Mouse (Mus musculus): ENCODE results near the gene Dgkh.

Dgkh gene

DNA sequence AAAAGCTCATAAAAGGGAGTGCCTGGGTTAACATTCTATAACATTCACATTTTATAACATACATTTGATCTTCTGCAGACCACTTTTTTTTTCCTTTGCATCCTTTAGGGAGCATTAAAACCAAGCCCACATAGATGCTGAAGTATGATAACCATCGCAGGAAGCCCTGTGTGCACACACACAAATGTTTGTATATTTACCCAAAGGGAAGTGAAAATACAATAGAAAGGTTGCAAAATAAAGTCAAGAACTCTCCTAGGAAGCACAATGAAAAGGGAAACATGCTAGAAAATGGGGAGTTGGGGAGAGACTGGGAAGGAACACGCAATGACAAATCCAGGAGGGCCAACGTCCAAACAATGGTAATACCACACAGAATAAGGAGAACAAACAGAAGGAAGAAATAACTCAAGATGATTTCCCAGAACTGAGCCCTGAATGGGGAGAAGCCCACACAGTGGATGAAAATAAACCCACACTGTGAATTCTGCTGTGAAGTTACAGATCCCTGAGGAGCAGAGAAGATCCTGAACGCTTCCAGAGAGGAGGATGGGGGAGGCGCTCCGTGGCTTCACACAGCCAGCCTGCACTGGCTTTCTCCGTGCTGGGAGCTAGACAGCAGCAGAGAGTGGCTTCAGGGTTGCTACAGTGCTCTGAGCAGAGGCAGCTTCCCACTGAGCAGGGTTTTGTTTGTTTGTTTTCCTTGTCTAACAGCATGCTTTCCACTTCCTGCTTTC, 54.6 kb downstream of the Dgkh start:
- in situ Hi-C loops (cut with MboI, MseI): loop anchor here in 1 of 2 experiments (10.0 kb wide), 1 partner anchor 647 kb away; no protein-coding TSS in a partner anchor

DNA sequence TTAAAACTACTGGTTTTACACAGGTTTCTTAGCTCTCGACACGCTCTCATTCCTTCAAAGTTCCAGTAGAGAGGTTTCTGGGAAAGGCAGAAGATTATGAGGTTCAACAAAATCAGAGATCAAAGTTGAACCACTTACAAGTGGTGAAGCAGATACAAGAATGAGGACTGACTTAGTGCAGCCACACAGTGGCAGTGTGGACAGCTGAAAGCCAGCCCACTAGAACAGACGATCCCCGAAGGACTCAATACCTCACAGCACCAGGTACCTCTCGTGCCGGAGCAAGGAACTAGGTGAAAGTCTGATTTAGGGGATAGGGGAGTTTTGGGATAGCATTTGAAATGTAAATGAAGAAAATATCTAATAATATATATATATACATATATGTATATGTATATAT, 56.1 kb downstream of the Dgkh start:
- in situ Hi-C loops (cut with MboI, MseI): loop anchor here in 1 of 2 experiments (10.0 kb wide), 1 partner anchor 648 kb away; no protein-coding TSS in a partner anchor

DNA sequence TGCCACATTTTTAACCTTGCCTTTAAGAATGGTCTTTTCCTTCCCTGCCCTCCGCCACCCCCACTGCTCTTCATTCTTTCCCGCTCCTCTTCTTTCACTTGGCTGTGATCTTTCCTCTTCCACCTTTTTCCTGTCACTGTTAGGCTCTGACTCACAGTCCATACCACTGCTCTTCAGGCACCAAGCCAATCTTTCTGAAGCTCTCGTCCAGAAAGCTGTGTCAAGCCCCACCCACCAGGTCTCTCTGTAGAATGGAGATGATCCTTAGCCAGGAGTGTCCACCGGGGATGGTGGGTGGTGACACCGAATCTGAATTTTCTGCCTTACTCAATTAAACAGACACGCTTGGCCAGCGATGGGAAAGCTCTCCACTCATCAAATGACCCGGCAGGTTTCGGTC, 58.0 kb downstream of the Dgkh start:
- in situ Hi-C loops (cut with MboI, MseI): loop anchor here in 1 of 2 experiments (5.0 to 10.0 kb wide), 2 partner anchors 433 to 650 kb away; no protein-coding TSS in a partner anchor

DNA sequence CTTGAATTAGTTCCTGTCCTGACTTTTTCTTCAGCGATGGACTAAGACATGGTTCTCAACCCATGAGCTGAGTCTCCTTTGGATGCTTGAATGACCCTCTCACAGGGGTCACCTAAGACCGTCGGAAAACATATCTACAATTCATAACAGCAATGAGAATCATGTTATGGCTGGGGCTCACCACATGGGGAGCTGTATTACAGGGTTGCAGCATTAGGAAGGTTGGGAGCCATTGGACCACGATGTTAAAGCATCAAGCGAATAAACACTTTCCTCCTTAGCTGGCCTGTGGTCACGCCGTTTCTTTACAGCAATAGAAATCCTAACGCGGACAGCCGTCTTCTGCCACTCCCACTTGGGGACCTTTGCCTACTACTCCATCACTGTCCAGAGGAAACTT, 62.6 kb downstream of the Dgkh start:
- in situ Hi-C loops (cut with MboI, MseI): loop anchor here (5.0 to 10.0 kb wide), 2 partner anchors 437 to 655 kb away; no protein-coding TSS in a partner anchor

DNA sequence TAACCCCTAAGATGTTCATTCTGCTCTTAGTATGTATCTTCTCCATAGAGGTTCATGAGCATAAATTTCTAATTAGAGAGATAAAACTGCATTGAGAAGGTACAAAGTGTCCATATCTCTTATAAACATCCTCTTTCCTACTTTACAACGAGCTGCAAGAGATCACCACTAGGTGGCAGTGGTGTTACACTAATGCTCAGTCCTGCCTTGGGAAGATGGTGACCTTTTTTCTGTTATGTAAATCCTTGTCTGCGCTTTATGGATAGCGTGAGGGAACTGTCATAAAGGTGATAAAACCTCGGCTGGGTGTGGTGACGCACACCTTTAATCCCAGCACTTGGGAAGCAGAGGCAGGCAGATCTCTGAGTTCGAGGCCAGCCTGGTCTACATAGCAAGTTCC, 64.3 kb downstream of the Dgkh start:
- in situ Hi-C loops (cut with MboI, MseI): loop anchor here in 1 of 2 experiments (10.0 kb wide), 1 partner anchor 657 kb away; no protein-coding TSS in a partner anchor

DNA sequence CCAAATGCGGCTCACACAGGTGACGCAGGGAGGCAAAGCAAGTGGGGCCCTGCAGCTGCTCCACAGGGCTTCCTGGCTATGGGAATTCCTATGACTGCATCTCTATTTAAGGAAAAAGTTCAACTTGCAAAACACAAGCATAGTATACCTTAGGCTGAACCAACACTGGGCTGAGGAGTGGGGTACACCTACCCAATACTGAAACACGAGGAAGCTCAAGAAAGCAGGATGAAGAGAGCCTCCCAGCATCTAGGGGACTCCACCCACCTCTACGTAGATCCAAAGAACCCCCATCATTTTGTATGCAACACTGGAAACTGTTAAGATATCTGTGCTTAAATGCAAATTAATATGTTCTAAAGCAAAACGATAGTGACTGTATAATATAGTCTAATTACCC, 64.8 kb downstream of the Dgkh start:
- in situ Hi-C loops (cut with MboI, MseI): loop anchor here in 1 of 2 experiments (10.0 kb wide), 1 partner anchor 657 kb away; no protein-coding TSS in a partner anchor

DNA sequence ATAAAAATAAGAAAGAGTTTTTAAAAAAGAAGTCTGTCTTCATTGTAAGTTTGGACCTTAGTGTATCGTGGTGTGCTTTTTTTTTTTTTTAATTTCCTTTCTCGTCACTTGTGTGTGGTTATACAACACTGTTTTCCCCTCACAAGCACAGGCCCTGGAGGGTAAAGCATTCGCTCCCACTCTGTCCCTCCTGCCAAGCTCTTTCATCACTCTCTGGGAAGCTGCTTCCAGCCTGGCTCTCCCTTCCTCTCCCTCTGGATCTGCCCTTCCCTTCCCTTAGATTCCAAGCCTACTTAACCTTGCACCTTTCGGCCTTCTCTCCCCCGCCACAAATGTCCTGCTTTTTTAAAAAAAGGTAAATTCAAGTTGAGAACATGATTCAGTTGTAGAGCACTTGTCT, 69.9 kb downstream of the Dgkh start:
- in situ Hi-C loops (cut with MboI, MseI): loop anchor here in 1 of 2 experiments (5.0 to 10.0 kb wide), 2 partner anchors 445 to 662 kb away; no protein-coding TSS in a partner anchor

DNA sequence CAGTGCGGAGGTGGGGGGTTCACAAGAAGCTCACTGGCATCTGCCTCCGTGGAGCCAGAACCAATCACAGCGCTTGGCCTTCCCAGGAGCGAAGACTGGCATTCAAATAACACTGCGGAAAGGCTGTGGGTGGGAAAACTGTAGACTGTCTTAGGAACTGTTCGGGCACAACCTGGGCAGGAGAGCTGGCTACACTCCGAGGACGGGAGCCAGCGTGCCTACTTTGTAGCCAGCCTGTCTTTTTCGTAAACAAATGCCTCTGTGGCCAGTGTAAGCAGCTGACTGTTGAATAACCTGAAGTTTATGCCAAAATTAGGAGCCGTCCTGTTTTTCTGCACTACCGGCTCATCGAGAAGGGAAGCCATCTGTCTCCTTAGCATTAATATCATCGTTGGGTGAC, 71.1 kb downstream of the Dgkh start:
- in situ Hi-C loops (cut with MboI, MseI): loop anchor here in 1 of 2 experiments (5.0 to 10.0 kb wide), 2 partner anchors 446 to 663 kb away; no protein-coding TSS in a partner anchor

DNA sequence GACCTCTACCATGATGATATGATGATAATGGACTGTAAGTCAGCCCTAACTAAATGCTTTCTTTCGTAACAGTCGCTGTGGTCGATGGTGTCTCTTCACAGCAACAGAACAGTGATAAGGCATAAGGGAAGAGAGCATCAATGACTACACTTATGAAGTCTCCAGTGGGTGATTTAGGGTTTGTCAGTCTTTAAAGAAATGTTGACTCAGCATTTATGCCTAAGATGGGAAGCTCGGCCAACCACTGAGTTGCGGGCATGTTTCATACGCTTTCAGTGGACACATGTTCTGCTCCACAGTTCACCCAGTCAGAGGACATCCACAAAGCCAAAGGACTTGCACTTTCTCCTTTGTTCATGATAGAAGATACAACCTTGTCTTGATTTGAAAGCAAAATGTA, 73.9 kb downstream of the Dgkh start:
- in situ Hi-C loops (cut with MboI, MseI): no loop called here

DNA sequence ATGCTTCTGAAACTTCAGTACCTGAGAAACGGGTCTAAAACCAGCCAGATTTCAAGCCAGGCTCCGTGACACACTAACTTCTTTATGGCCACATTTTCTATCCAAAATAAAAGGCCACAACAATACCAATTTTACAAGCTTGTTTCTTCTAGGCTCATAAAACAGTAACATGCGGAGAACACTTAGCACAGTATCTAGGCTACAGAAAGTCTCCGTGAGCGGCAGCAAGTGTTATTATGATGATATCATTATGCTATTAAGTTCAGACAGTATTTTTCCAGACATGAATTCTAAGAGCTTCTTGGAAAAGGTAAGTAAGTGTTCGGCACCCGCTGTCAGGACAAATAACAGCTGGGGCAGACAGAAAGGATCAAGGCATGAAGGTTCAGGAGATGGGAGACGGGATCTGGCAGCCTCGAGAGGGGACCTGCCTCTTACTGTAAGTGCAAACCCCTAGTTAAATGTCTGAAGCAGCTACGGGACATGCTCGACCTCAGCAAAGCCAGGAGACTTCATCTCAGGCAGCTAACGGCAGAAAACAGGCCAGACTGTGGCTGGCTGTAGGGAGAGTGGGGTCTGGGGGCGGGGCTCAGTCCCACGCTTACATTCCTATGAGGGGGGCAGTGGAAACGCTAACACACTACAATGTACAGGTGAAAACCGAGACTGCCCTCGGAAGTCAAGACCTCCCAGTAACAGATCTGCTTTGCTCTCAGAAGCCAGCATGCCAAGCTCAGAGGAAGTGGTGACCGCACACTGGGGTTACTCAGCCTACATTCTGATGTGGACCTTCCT, 75.5 kb downstream of the Dgkh start:
- in situ Hi-C loops (cut with MboI, MseI): no loop called here

DNA sequence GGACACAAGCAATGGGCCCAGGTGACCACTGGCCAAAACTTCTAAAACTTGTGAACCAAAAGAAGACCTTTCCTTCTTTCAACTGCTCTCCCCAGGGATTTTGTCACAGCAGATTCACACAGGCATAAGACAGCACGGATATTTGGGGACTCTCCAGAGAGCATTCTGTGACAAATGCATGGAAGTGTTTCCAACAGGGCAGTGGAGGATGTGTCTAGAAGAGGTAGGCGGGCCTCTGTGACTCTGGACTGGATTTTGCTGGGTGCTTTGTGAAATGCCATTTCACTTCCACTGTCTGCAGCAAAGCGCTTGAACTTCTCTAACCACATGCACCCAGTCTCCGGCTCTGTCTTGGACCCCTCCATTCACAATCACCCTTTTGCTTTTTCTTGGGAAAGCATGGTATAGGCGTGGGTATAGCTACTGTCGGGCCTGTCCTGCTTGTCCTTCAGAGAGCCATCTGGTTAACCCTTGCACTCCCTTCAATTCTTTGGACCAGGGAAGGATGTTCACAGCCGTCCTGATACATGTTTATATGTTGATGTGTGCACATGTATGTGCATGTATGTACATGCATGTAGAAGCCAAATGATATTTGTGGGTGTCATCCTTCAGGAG, 77.5 kb downstream of the Dgkh start:
- in situ Hi-C loops (cut with MboI, MseI): no loop called here

DNA sequence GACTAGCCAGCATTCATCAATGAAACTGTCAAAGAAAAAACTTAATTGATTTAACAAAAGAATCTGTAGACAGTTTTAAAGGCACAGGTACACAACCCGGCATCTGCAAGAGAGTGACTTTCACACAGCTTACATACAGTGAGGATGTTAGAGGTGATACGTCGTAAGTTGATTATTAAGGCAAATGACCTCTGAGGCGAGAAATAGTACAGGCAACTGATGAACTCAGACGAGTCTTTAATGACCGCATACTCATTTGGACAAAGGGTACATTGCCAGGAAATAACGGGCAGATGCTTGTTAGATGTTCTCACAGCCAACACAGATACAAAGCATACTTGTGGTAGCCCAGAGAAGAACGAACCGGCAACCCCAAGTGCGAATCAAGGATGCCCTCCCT, 78.4 kb downstream of the Dgkh start:
- in situ Hi-C loops (cut with MboI, MseI): no loop called here

DNA sequence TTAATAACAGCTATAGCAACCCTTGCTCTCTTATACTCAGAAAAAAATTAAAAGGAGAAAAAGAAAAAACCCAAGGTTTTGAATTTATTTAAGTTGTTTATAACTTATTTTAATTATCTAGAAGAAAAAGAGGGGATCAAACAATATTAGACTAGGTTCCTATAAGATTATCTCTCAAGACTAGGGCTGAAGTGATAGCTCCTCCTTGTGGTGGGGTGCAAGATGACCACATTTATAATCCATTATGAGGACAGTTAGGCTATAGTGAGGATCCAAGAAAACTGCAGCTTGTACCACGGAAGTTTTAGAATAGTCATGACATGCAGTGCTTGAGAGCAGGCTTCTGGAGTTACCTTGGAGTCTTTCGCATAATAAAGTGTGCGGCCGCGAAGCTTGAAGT, 79.2 kb downstream of the Dgkh start:
- in situ Hi-C loops (cut with MboI, MseI): no loop called here

DNA sequence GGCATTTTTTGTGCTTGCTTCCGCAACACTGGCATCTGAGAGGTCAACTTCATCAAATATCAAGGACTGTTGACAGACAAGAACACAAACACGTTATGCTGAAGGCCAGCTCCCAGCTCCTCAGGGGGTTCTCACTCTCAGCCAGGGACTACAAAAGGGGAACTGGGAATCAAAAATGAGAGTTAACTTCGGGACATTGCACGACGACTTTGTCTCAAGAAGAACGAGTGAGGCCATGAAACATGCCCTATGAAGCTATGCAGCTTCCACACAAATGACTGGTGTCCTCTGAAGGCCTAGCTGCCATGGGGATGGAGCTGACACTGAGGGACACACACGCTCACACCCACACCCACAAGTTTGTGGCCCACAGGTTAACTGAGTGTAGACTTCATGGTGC, 80.9 kb downstream of the Dgkh start:
- in situ Hi-C loops (cut with MboI, MseI): no loop called here

DNA sequence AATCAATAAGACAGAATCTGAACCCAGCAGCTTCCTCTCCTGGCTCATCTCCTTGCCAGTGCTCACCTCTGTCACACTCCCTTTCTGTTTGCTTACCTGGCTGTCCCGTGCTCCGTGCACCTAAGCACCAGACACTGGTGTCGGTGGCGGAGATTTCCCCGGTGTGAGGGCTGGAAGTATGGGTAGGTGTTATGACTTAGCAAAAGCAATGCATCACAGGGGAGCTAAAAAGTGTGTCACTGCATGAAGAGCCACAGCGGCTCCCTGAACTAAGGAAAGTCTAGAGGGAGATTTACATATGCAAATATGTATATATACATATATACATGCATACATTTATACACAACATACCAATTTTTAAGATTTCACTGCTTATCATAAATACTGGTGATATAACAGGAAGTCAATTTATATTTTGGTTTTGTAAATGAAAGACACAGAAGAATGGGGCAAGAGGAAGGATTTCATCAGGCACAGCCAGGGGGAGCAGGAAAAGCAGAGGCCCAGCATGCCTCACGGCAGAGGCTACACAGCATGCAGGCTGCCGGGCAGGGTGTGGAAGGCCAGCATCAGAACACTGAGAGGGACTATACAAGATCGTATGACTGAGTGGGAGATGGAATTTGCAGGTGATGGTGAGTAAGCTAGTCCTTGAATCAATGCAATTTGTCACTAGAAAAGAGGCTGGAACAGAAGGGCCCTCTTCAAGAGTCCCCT, 82.0 kb downstream of the Dgkh start:
- in situ Hi-C loops (cut with MboI, MseI): no loop called here

DNA sequence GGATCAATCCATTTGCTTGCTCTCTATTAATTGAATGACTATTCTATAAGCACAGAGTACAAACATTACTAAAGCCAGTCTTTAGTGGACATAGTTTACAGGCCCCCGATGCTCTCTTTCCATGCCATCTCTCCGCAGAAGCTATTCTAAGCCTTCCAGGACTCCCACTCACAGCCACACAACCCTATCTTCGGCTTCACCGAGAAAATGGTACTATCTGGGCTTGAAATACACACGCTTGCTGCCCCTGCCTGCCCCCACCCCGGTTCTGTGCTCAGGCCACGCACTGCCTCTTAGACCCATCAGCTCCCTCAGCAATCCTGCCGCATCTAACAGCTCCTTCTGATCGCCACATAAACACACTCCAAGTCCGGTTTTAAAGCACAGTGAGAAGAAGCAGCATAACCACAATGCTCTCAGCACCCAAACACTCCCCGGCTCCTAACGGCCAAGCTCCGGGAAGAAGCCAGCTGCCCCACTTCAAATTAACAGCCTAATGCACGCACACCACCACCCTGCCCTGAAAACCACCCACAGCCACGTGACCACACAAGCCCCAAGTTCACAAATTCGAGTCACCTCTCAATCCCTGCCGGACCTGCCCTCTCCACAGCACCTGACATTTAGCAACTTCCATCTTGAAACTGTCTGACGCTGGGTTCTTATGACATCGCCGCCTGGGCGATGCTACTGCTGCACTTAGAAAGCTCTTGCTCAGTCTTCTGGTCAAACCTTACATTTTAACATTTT, 82.9 kb downstream of the Dgkh start:
- in situ Hi-C loops (cut with MboI, MseI): no loop called here

DNA sequence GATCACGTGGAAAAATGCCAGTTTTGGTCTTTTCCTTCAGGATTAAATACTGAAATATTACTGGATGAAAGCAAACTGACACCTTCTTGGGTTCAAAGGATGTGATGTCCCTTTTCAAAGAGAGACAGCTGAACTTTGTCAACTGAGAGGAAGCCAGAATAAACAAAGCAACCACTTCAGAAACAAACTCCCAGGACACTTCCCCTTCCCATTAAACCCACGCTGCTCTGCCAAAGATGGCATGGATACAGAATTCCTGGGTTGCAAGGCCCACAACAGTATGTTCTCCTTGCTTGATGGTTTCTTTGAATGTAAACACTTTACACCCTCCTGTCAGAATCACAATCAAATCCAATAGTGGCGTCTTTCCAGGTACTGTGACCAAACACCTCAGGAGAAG, 87.0 kb downstream of the Dgkh start:
- in situ Hi-C loops (cut with MboI, MseI): no loop called here

DNA sequence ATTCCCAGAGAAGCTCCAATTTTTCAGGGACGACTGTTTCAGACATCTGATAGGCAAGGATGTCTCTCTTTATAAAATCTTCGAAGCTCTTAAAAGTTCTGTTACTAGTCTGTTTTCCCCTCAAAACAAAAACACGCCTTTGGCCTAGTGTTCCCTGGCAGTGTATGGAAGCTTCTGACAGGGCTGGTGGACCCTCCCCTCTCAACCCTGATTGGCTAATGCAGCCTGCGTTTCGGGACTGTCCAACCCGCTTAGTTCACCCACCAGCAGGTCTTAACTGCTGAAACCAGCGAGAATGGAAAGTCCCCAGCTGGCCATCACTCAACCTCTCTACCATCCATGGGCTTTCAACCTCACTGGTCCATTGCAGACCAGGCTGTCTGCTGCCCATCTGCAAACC, 91.3 kb downstream of the Dgkh start:
- in situ Hi-C loops (cut with MboI, MseI): no loop called here

DNA sequence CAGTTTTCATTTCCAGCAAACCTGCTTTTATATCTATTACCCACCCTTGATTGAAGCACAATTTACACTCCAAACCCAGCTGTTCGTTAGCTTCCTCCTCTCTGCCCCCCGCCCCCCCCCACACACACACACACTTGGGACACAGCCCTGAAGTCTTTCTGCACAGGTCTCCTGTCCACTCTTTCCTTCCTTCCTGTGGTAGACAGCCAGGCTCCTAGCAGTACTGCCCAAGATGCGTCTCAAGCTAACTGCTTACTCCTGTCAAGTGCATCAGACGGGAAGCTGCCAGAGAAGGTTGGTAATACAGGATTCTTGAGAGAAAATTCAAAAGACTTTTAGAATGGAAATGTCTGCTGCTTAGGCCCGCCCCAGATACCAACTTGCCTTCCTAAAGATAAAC, 92.9 kb downstream of the Dgkh start:
- in situ Hi-C loops (cut with MboI, MseI): no loop called here

DNA sequence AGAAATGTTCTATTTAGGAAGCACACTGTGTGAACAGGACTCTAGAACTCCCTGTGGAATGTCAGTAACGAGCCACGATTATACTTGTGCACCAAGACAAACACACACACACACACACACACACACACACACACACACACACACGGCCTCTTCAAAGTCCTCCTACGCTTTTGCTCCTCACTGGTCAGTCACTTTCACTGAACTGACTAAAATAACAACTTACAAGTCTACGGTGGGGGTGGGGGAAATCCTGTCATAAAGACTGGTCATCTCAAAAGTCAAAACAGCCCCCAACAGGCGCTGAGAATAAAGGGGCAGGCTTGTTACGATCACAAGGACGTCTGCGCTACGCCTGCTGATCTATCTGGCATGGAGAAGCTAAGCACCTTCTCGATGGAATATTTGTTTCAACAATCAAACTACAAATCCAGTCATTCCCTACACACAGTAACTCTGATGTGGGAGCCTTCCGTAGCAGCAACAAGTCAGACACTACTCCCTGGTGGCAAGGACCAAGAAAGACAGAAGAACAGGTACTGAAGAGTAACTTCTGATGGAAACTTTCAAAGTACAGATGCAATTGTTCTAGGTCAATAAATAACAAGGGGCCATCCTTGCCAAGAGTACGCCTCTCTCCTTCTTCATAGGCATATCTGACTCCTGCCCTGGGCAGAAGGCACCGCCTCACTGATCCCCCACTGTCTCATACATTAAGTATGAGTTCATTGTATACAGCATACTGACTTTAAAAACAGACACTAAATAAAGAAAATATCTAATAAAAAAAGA, 96.8 kb downstream of the Dgkh start:
- in situ Hi-C loops (cut with MboI, MseI): no loop called here

Data from T-helper 17 cell (primary cell).